Mouse (Mus musculus) ovary, adult 18-20 months (tissue): Measurements from ENCODE around the gene Itpkc.

Source experiments
- DNase-seq: peaks from one replicate; pipeline ENCODE4 v3.0.0; 2022; ENCODE audit warnings: low spot score, mixed read lengths

The Itpkc gene

GRCm38 (mm10) chr7:27237527-27237926 is 9.1 kb upstream of the Itpkc start:
- DNase-seq = no peak

DNA sequence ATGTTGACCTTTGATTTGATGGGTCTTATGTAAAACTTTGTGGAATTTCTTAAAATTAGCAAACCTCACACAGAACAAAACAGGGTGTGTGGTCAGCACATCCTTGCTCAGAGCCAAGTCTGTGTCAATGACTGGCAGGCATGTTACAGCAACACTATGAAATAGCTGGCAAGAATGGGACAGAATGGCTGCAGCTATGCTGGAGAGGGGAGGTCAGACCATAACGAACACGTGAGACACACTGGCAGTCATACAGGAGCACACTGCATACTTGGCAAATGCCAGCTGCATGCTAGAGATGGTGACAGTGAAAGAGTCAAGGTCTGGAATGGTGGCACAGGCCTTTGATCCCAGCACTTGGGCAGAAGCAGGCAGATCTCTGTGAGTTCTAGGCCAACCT is 7.3 kb upstream of the Itpkc start:
- DNase-seq = no peak

DNA sequence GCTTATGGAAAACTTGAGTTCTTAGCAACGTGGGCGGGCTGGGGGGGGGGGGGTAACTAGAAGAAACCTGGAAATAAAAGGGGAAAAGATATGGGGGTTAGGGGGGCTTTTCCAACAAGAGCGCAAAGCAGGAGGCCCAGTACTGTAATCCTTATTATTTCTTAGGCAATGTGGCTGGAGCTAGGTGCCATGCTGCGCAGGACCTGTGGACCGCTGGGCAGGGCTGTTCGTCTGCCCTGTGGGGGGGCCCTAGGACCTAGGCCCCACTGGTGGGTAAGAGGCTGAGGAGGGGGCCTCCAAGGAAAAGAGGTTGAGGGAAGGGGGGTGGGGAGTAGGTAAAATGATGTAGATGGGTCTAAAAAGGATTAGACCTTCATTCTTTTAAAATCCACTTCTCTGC is 4.8 kb upstream of the Itpkc start:
- no peak for DNase-seq

DNA sequence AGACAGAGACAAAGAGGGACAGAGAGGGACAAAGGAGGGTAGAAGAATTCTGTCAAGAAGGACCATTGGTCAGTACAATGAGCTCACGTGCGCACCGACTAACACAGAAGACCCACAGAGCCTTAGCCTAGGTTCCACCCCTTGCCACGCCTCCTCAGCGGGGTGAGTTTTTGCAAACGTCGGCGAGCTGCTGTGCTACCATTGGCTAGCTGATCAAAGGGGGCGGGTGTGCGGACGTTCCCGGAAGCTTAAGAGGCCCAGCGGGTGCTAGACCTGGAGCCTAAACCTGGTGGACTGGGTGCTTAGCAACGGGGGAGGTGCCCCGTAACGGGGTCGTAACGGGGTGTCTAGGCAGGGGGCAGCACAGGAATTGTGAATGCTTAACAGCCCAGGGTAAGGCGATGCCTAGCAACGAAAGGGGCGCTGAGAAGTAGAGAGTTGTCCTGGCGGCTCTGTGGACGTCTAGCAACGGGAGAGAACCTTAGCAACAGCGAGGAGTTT is 4.4 kb upstream of the Itpkc start, which contains the start of gene Coq8b:
Gene Coq8b, plus strand, starts transcription at position 243 of the 501 bp plus-strand sequence.
- peak; percentile 93 for DNase-seq

DNA sequence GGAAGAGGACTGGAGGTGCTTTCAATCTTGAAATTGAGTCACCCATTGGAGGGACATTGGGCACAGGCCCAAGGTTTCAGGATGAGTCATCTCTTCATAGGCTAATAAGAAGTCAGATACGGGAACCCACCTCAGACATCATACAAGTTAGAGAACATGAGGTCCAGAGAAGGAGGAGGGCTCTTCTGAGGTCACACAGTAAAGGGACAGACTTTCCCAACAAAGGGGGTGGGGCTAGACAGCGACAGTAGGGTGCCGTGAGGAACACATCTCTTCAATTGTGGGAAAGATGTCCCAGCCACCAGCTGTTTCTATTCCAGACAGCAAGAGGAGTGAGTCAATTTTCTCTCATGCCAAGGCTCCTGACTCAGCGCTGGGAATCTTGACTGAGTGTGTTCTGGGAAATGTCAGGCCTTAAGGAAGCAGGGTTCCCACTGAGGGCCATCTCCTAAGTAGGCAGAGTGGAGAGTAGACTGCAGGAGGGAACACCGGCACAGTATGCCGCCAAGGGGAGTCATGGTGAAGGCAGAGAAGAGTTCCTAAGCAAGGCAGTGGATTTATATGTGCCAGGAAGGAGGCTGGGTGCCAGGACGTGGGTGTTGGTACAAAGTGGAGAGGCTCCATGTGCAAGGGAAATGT is 3.4 kb upstream of the Itpkc start:
- peak; percentile 35 for DNase-seq

DNA sequence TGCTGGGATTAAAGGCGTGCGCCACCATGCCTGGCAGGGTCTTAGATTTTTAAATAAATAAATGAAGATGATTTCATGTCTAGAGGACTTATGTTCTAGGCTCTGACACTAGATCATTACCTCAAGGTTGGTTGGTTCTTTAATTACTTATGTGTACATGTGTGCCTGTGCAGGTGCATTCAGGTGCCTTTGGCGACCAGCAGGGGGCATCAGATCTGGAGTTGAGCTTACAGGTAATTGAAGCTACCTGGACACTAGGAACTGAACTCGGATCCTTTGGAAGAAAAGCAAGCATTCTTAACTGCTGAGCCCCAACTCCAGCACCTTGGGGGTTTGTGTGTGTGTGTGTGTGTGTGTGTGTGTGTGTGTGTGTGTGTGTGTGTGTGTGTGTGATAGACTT is 2.3 kb upstream of the Itpkc start:
- no peak for DNase-seq

GRCm38 (mm10) chr7:27228865-27229264 is 404 bp upstream of the Itpkc start:
- no peak for DNase-seq

GRCm38 (mm10) chr7:27227676-27228075 is 785 bp downstream of the Itpkc start:
- DNase-seq = no peak

GRCm38 (mm10) chr7:27227276-27227675 is 1.2 kb downstream of the Itpkc start:
- DNase-seq = no peak

GRCm38 (mm10) chr7:27224877-27225575 is 3.4 kb downstream of the Itpkc start:
- DNase-seq = no peak

DNA sequence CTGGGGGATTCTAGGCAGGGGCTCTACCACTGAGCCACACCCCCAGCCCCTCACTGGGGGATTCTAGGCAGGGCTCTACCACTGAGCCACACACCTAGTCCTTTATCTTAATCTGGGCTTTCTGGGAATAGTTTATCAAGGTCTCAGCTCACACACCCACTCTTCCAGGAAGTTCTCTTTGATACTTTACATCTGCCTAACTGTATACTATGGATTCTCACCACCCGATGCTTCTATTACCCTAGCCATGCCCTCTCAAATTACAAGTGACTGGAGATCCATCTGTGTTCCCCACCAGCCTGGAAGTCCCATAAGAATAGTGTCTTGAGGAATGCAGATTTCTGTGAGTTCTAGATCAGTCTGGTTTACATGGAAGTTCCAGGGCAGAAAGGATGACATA is 5.9 kb downstream of the Itpkc start:
- no peak for DNase-seq

DNA sequence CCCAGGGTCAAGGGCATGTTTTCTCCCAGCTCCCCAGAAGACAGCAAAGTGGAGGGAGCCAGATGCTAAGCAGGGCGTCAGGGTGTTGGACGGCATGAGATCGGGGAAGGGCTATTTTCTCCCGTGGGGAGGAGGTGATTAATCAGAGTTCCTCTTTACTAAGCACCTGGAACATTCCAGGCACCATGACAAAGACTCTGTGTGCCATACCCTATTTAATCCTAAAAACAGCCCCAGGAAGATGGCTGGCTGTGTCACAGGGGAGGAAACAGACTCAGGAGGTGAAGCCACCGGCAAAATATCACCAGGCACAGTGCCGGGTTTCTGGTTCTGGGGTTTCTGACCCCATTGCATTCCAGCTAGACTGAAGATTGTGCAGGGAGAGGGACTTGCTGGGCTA is 6.5 kb downstream of the Itpkc start:
- no peak for DNase-seq

DNA sequence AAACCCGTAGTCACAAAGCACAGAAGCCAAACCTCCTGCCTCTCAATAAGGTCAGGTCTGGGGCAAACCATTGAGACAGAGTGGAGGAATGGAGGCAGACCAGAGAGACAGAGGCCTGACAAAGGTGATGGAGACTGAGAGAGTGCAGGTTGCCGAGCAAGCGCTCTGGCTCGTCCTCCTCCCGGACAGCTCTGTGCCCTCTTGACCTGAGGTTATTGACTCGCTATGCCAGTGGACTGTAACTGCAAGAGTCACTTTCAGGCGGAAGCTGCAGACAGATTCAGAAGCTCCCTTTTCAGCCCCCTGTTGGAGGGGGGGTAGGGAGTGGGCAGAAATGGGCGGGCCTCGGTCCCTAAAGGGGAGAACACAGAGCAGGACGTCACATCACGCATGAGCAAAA is 8.5 kb downstream of the Itpkc start:
- no peak for DNase-seq

DNA sequence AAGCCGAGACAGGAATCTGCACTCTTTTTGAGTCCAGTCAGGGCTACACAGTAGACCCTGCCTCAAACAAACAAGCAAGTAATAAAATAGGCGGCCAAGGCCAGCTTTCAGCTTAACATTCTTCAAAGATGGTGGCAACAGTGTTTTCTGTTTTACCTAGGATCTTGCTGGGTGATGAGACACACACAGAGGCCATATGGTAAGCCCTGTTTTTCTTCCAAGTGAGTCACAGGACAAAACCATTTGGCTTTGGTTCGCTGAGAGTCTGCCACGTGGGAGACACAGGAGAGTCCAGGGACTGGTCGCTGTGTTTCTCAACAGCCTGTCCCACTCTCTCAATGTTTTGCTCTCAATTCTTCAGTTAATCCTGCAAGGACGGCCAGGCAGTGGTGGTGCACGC is 9.9 kb downstream of the Itpkc start:
- no peak for DNase-seq

DNA sequence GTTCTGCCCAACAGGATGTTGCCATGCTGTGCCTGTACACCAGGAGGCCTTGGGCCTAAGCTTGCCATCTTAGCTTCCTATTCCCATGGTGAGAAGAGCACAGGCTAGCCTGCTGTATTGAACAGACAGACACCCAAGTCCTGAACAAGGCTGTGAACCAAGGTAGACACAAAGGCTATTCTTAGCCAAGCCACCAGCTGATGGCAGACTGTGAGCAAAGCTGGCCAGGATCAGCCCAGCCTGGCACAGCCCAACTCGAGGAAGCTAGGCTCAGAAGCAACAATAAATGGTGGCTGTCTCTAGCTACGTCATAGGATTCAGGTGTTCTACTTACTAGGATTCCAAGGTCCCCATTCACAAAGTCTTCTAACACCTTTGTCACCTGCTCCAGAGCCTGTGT is 15.8 kb downstream of the Itpkc start:
- no peak for DNase-seq

DNA sequence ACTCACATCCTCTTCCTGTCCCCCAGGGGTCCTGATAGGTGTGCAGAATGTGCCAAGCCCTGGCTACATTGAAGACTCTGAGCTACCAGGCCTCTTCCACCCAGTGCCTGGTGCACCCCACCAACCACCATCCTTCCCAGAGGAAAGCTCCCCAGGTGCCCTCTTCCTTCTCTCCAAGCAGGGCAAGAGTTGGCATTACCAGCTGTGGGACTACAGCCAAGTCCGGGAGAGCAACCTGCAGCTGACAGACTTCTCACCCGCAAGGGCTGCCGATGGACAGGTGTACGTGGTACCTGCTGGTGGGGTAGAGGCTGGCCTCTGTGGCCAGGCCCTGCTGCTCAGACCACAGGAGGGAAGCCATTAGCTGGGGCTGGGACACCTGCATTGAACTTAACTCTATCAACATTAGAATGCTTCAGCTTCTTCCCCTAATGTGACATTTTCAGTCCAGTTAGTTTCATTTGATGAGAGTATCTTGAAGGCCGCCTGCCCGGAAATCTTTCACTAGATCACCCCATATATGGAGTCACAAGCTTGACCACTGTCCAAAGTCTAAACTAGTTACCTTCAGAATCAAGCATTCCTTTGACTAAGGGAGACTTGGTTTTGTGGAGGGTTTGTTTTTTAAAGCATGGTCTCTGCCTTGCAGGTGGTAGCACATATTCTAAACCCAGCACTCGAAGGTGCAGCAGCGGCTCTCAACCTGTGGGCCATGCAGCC is 24.6 kb downstream of the Itpkc start:
- no peak for DNase-seq

GRCm38 (mm10) chr7:27198779-27199178 is 29.7 kb downstream of the Itpkc start:
- no peak for DNase-seq

GRCm38 (mm10) chr7:27198355-27198754 is 30.1 kb downstream of the Itpkc start:
- no peak for DNase-seq

DNA sequence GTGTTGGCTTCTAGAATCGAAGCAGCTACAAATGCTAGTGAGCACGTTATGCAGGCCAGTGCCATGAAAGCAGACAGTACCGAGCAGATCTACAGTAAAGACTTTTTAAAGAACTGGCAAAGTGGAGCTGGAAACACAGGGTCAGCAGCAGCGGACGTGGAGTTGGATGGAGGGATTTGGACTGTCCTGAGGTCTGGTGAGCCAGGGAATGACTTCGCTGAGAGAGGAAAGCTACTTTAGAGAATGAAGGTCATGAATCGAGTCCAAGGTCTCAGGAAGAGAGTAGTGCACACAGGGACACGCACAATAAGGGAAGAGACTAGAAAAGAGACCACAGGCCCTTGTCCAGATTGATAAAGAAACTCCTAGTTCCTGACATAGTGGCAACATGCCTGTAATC is 30.8 kb downstream of the Itpkc start:
- peak; percentile 24 for DNase-seq

- DNase-seq = no peak
Measured at GRCm38 (mm10) chr7:27197136-27197535, 31.3 kb downstream of the Itpkc start.

- peak; percentile 99 for DNase-seq
Measured at GRCm38 (mm10) chr7:27195681-27196611, 32.5 kb downstream of the Itpkc start, which contains the start of the genes BC024978 and Snrpa. TSS of gene BC024978 (plus strand) at chr7:27195781. TSS of gene Snrpa (minus strand) at chr7:27196271.

DNA sequence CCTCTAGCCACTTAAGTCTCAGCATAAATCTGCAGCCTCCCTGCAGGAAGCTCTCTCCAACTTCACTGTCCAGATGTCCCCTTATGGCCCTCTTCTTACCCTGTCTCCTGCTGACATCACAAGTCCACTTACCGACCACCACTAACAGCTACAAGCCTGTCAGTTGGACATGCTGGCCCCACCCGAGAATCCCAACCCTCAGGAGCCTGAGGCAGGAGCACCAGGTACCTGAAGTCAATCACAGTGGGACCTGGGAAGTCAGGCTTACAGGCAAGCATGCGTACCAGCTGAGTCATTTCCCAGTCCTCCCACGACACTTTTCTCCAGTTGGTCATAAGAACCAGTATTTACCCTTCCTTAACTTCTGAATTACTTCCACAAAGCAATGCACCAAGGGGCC is 34.7 kb downstream of the Itpkc start:
- DNase-seq = no peak
